Mouse (Mus musculus): ENCODE results near the gene Cyp3a25. TPM values are rescaled to one million over a fixed set of nuclear protein-coding genes. Genes with fewer than 3 reads are reported as not detected.
"Not testable (repeated sequence)": the region's sequence is repeated elsewhere in the genome, so short reads cannot be mapped to it uniquely, and the experiment has no call there.

Cyp3a25 gene
- not detected for total RNA-seq (2021)
- long read RNA-seq, experiment 1, result 0 reads
- long read RNA-seq, experiment 2, result 0 reads

GRCm38 (mm10) chr5:146009509-146009908, at the start of gene Cyp3a25:
Gene Cyp3a25, minus strand, starts transcription at chr5:146009618.
- DNase-seq (ENCODE audit: low spot score in 2 of 2); intact Hi-C loops (cut with DNase I): not testable (repeated sequence)

GRCm38 (mm10) chr5:146021136-146021535, 11.7 kb upstream of the Cyp3a25 start:
- DNase-seq (ENCODE audit: low spot score in 2 of 2), result no peak
- intact Hi-C loops (cut with DNase I), result no loop called here

- no peak for DNase-seq (ENCODE audit: low spot score in 2 of 2)
- intact Hi-C loops (cut with DNase I), result no loop called here
These were observed 8.9 kb upstream of the Cyp3a25 start for GRCm38 (mm10) chr5:146018275-146018674.

GRCm38 (mm10) chr5:146011251-146011650, 1.8 kb upstream of the Cyp3a25 start:
- intact Hi-C loops (cut with DNase I), result no loop called here
- DNase-seq (ENCODE audit: low spot score in 2 of 2), result no peak

GRCm38 (mm10) chr5:145967080-145967479, 42.3 kb downstream of the Cyp3a25 start:
- no peak for DNase-seq (ENCODE audit: low spot score in 2 of 2)
- intact Hi-C loops (cut with DNase I), result no loop called here

Other genes with a start within 250 kb of the Cyp3a25 start
- not detected for gene Cyp3a44, start 203.7 kb downstream of the Cyp3a25 start, total RNA-seq (2021)
- not detected for gene Cyp3a11, start 129.7 kb downstream of the Cyp3a25 start, total RNA-seq (2021)
- not detected for gene Cyp3a59, start 69.6 kb upstream of the Cyp3a25 start, total RNA-seq (2021)
- gene Gm5565, start 150.9 kb upstream of the Cyp3a25 start, total RNA-seq (2021), result not detected
- not detected for gene Gm6309, start 161.1 kb upstream of the Cyp3a25 start, total RNA-seq (2021)
- gene 1700001J03Rik, start 175.7 kb upstream of the Cyp3a25 start, total RNA-seq (2021), result 1 to 10 TPM in 1 of 2 experiments, under 1 TPM in 1; 0.44 to 1.1 TPM
- gene Rnf6, start 211.9 kb upstream of the Cyp3a25 start, total RNA-seq (2021), result 10 to 100 TPM; 51.5 to 55.7 TPM
- gene Cdk8, start 221.6 kb upstream of the Cyp3a25 start, total RNA-seq (2021), result 10 to 100 TPM; 42.2 to 45.8 TPM

All from left cerebral cortex, postnatal 14 days (tissue).